Mouse (Mus musculus) kidney, embryonic 16.5 days (tissue): ENCODE data around the gene Olfr550. TPM values are rescaled to one million over a fixed set of nuclear protein-coding genes. Genes with fewer than 3 reads are reported as not detected.
"Not testable (repeated sequence)": the region's sequence is repeated elsewhere in the genome, so short reads cannot be mapped to it uniquely, and the experiment has no call there.

Source experiments
- ATAC-seq: fragments of 200-750 bp; cut with Nextera tagmentation; 2 replicates; pipeline ENCODE4 v1.8.0; 2017; ENCODE audit warnings: moderate TSS enrichment; ENCODE audit not compliant: low FRiP score, low TSS enrichment
- H3K27ac ChIP-seq: fragments of 300-500 bp; sonication (generic); 2 replicates; pipeline ENCODE4 v1.5.1; 2014; ENCODE audit warnings: low read length
- H3K27me3 ChIP-seq: fragments of 300-500 bp; sonication (generic); 2 replicates; pipeline ENCODE4 v1.6.1; 2014; ENCODE audit warnings: low read length, control low read depth, mixed read lengths; ENCODE audit not compliant: insufficient read depth
- H3K36me3 ChIP-seq: fragments of 300-500 bp; sonication (generic); 2 replicates; pipeline ENCODE4 v1.6.1; 2014; ENCODE audit warnings: low read length, control low read depth, mixed read lengths; ENCODE audit not compliant: insufficient read depth
- H3K4me1 ChIP-seq: fragments of 300-500 bp; sonication (generic); 2 replicates; pipeline ENCODE4 v1.6.1; 2014; ENCODE audit warnings: low read length, control low read depth, mixed read lengths; ENCODE audit not compliant: insufficient read depth
- H3K4me2 ChIP-seq: fragments of 300-500 bp; sonication (generic); replicated peaks from 2 replicates; pipeline ENCODE4 v1.6.1; 2014; ENCODE audit warnings: low read depth, low read length
- H3K4me3 ChIP-seq: fragments of 300-500 bp; sonication (generic); 2 replicates; pipeline ENCODE4 v1.5.1; 2014; ENCODE audit warnings: mild to moderate bottlenecking, low read length
- H3K9ac ChIP-seq: fragments of 300-500 bp; sonication (generic); replicated peaks from 2 replicates; pipeline ENCODE4 v1.6.1; 2014; ENCODE audit warnings: low read length
- H3K9me3 ChIP-seq: fragments of 300-500 bp; sonication (generic); 2 replicates; pipeline ENCODE4 v1.6.1; 2016; ENCODE audit warnings: low read length, control low read depth
- WGBS: fragments of 180-500 bp; shearing (Covaris S2); extraction: QIAGEN DNeasy Blood & Tissue Kit; methylation state at CpG from one replicate; pipeline ENCODE4 v1.1.7; 2014; 5-methylcytosine and 5-hydroxymethylcytosine counted together
- polyA plus RNA-seq: library from polyadenylated mRNA; unstranded; fragments of >200 nt; fragmentation: Nextera tagmentation; extraction: Ambion mirVana; gene quantifications from 2 replicates; pipeline ENCODE4 v1.2.1, GENCODE M21; 2015

The Olfr550 gene
- polyA plus RNA-seq, 1 experiment from 2014 or later: not detected

DNA sequence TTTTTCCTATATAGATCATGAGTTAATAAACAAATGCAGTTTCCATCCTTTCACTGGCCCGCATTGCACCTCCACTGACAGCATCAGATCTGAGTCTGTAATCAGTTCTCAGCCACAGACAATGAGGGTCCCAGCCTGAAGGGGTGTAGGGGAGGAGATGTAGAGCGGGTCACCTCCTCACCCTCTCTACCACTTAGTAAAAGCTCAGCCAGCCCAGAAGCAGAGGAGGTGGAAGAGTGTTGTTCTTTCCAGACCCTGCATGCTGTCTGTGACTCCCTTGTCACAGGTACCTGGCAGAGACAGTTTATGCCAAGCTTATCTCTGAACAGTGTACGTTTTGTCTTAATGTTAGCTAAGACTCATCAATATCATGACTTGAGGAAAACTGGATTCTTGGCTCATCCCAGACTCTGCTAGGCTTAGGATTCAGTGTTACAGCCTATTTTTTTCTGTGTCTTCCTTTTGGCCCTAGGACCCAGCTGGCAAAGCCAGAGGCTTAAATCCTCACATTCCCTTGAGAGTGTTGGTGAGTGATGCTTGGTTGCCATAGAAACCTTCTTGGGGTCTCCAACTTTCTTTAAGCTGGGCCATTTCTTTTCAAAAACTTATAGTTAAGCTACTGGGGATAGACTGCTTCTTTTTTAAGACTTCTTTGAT lies 2.1 kb downstream of the Olfr550 start:
- Histone ChIP-seq H3K27me3 (no peaks in the 10 kb centered on the region), H3K9ac (no peak overlapping the region), H3K4me1 (no peaks in the 10 kb centered on the region), H3K4me2 (no peak overlapping the region), H3K9me3 (no peaks in the 10 kb centered on the region), H3K36me3 (no peaks in the 10 kb centered on the region), H3K27ac (no peak overlapping the region), H3K4me3 (no peak overlapping the region)
- 89% methylated on average over 3 of the region's 3 CpGs for WGBS
- no peak for ATAC-seq

DNA sequence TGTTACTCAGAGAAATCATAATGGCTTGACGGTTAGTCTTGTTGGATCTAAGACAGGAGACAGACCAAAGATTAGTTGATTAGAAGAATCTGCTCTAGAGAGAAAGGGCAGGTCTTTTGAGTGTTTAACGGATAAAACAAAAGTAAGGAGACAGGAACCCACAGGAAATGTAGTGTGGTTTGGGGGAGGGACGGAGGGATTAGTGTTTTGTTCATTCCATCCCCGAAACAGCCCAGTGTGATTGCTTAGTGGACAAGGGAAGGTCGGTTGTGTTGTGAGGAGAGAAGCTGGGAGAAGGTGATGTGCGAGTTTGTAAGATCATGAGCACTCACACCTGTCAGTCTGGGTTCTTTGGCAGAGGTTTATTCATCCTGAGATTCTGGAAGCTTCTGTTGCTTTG lies 4.8 kb downstream of the Olfr550 start:
- no peak overlapping the region for H3K4me2 ChIP-seq
- no peaks in the 10 kb centered on the region for H3K36me3 ChIP-seq
- H3K9me3 ChIP-seq: no peaks in the 10 kb centered on the region
- no peak overlapping the region for H3K4me3 ChIP-seq
- no peaks in the 10 kb centered on the region for H3K27me3 ChIP-seq
- ATAC-seq: no peak
- 70% methylated on average over 6 of the region's 6 CpGs for WGBS
- no peak overlapping the region for H3K27ac ChIP-seq
- H3K4me1 ChIP-seq: no peaks in the 10 kb centered on the region
- no peak overlapping the region for H3K9ac ChIP-seq

DNA sequence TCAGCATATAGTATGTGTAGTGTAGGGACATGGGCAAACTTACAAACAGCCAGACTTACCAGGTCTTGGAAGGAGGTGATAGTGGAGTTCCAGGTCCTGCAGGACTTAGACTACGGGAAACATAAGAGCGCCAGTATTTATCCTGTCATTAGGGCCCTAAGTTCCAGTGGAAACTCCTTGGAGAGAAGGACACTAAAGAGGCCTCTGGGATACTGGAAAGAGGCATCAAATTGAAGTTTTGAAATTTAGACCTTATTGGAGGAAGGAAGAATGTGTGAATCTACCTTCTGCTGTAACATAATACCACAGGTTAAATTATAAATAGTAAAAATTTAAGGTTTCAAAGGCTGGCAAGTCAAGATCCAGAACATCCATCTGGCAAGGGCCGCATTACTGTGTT lies 20.5 kb downstream of the Olfr550 start, which contains the start of gene Olfr551:
TSS of gene Olfr551 (minus strand) at position 101 of the 400 bp plus-strand sequence.
- H3K27me3 ChIP-seq: no peaks in the 10 kb centered on the region
- no peaks in the 10 kb centered on the region for H3K36me3 ChIP-seq
- H3K4me2 ChIP-seq: no peak within 1 kb of the TSS
- H3K9me3 ChIP-seq: no peaks in the 10 kb centered on the region
- H3K27ac ChIP-seq: no peak within 1 kb of the TSS
- no peak within 1 kb of the TSS for H3K4me3 ChIP-seq
- H3K9ac ChIP-seq: no peak within 1 kb of the TSS
- no peaks in the 10 kb centered on the region for H3K4me1 ChIP-seq
- WGBS: 90% methylated on average over 3 of the region's 3 CpGs
- ATAC-seq: no peak

DNA sequence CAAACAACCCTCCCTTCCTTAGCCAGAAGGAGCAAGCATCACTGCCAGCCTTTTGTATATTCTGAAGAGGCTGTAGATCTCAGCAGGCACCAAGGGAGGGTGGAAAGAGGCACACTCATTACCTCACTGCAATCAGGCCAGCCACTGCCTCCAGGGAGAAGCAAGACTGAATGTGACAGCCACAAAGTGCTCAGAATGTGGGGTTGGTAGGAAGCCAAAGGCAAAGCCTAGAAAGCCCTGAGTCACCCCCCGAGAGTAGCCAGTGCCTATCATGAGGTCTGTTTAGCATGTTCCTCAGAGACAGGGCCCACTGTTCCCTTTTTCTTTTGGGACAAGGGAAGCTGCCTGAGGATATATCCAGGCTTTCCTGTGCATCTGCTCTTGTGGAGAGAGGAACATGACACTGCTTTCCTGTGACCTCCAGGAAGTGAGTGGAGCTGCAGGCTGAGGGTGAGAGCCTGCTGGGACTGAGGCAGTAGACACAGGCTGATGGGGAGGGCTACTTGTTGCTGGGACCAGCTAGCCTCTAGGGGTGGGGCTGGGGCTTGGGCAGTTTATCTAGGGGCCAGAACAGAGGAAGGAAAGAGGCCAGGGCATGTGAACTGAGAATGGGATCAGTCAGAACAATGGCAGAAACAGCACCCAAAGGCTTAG lies 26.3 kb downstream of the Olfr550 start, which contains the start of gene Olfr552:
TSS of gene Olfr552 (plus strand) at position 393 of the 654 bp plus-strand sequence.
- H3K36me3 ChIP-seq: no peaks in the 10 kb centered on the region
- H3K4me1 ChIP-seq: no peaks in the 10 kb centered on the region
- H3K27ac ChIP-seq: no peak within 1 kb of the TSS
- no peaks in the 10 kb centered on the region for H3K9me3 ChIP-seq
- no peak within 1 kb of the TSS for H3K9ac ChIP-seq
- 0 out of 2 replicates have a peak, but pooled peaks have one; percentile 15 for ATAC-seq
- WGBS: 61% methylated on average over 1 of the region's 1 CpGs
- H3K27me3 ChIP-seq: no peaks in the 10 kb centered on the region
- no peak within 1 kb of the TSS for H3K4me3 ChIP-seq
- H3K4me2 ChIP-seq: no peak within 1 kb of the TSS

DNA sequence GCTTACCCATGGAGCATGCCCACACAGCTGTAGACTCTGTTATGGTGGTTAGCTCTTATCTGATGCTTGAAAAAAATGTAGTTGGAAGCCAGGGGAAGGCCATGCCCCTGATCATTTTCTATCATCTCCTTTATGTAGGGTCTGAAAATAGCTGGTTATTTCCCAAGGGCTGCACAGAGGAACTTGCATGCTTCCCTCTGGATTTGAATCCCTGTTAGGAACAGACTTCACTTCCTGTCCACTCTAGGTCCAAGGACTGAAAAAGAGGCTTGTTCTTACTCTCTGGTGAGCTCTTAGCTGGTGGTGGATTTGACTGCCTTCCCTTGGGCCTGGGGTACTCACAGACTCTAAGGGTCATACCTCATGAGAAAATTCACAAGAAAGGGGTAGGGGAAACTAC lies 46.9 kb downstream of the Olfr550 start, which contains the start of gene Olfr553:
TSS of gene Olfr553 (minus strand) at position 101 of the 400 bp plus-strand sequence.
- Histone ChIP-seq H3K4me3 (no peak within 1 kb of the TSS), H3K36me3 (no peaks in the 10 kb centered on the region), H3K27me3 (no peaks in the 10 kb centered on the region), H3K9me3 (no peaks in the 10 kb centered on the region), H3K4me1 (no peaks in the 10 kb centered on the region), H3K4me2 (no peak within 1 kb of the TSS), H3K27ac (no peak within 1 kb of the TSS), H3K9ac (no peak within 1 kb of the TSS)
- ATAC-seq: no peak

DNA sequence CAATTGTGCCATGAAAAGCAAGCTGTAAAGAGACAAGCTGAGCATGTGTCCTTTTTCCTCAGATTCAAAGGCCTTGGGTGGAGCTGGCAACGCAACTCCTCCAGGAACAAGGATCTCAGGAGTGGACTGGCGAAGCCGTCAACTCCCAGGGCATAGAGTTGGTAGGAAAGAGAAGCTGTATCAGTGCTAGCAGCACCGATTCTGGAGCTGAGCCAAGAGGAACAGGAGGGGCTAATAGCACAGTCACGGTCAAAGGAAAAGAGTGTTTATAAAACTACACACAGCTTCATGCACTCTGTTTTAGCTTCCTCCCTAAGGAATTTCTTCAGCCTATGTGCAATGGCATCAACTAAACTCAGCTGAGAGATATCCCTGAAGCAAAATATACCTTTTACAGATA lies 48.4 kb downstream of the Olfr550 start:
- Histone ChIP-seq H3K36me3 (no peaks in the 10 kb centered on the region), H3K4me2 (no peak overlapping the region), H3K9ac (no peak overlapping the region), H3K27ac (no peak overlapping the region), H3K27me3 (no peaks in the 10 kb centered on the region), H3K4me1 (no peaks in the 10 kb centered on the region), H3K9me3 (no peaks in the 10 kb centered on the region), H3K4me3 (no peak overlapping the region)
- 62% methylated on average over 5 of the region's 5 CpGs for WGBS
- no peak for ATAC-seq

DNA sequence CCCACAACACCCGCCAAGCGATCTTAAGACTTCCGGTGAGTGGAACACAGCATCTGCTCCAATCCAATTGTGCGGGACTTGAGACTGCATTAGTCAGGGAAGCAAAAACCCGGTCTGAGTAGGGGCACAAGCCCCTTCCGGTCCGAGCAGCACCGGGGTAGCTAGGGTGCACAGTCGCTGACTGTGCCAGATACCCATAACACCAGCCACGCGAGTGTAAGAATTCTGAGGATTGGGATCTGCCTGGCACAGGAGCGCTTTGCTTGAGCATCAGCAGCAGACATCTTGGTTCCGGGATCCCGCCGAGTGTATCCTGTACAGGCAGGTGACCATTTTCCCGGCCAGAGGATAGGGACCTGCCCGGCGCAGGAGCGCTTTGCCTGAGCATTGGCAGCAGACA lies 49.1 kb downstream of the Olfr550 start:
- H3K4me2 ChIP-seq, H3K27me3 ChIP-seq, H3K4me1 ChIP-seq, H3K9me3 ChIP-seq, H3K27ac ChIP-seq, H3K36me3 ChIP-seq, ATAC-seq, H3K9ac ChIP-seq, H3K4me3 ChIP-seq: not testable (repeated sequence)
- WGBS: 91% methylated on average over 15 of the region's 19 CpGs

Other genes with a start within 250 kb of the Olfr550 start
- 169 and 181 TPM in 2 replicates for gene Rrm1, start 129.7 kb upstream of the Olfr550 start, polyA plus RNA-seq
- 0.41 and 0.51 TPM in 2 replicates for gene Olfr543, start 89.8 kb upstream of the Olfr550 start, polyA plus RNA-seq
- 0.18 TPM in 1 of 2 replicates, not detected in the other for gene Olfr544, start 83.1 kb upstream of the Olfr550 start, polyA plus RNA-seq
- 0.08 TPM in 1 of 2 replicates, not detected in the other for gene Olfr545, start 71.9 kb upstream of the Olfr550 start, polyA plus RNA-seq
- gene Olfr547, start 36.7 kb upstream of the Olfr550 start, polyA plus RNA-seq: not detected in 2 replicates
- gene Olfr548-ps1, start 30.5 kb upstream of the Olfr550 start, polyA plus RNA-seq: not detected in 2 replicates
- not detected in 2 replicates for gene Olfr549, start 21.6 kb upstream of the Olfr550 start, polyA plus RNA-seq
- 0.42 and 0.77 TPM in 2 replicates for gene Trim21, start 6.0 kb upstream of the Olfr550 start, polyA plus RNA-seq
- gene Olfr551, start 20.4 kb downstream of the Olfr550 start, polyA plus RNA-seq: not detected in 2 replicates
- not detected in 2 replicates for gene Olfr552, start 26.3 kb downstream of the Olfr550 start, polyA plus RNA-seq
- not detected in 2 replicates for gene Olfr553, start 46.8 kb downstream of the Olfr550 start, polyA plus RNA-seq
- not detected in 2 replicates for gene Olfr554, start 67.0 kb downstream of the Olfr550 start, polyA plus RNA-seq
- not detected in 2 replicates for gene Olfr555, start 87.4 kb downstream of the Olfr550 start, polyA plus RNA-seq
- not detected in 2 replicates for gene Olfr556, start 93.5 kb downstream of the Olfr550 start, polyA plus RNA-seq
- 14.2 and 14.6 TPM in 2 replicates for gene Trim68, start 115.9 kb downstream of the Olfr550 start, polyA plus RNA-seq
- gene Olfr557, start 124.5 kb downstream of the Olfr550 start, polyA plus RNA-seq: not detected in 2 replicates
- 0.92 and 1.1 TPM in 2 replicates for gene Olfr558, start 130.8 kb downstream of the Olfr550 start, polyA plus RNA-seq
- gene Olfr33, start 147.6 kb downstream of the Olfr550 start, polyA plus RNA-seq: not detected in 2 replicates
- gene Olfr559, start 156.0 kb downstream of the Olfr550 start, polyA plus RNA-seq: not detected in 2 replicates
- not detected in 2 replicates for gene Olfr560, start 187.9 kb downstream of the Olfr550 start, polyA plus RNA-seq
- 0.58 and 0.89 TPM in 2 replicates for gene Olfr78, start 188.0 kb downstream of the Olfr550 start, polyA plus RNA-seq
- not detected in 2 replicates for gene Olfr561, start 199.8 kb downstream of the Olfr550 start, polyA plus RNA-seq
- gene Olfr564, start 232.0 kb downstream of the Olfr550 start, polyA plus RNA-seq: not detected in 2 replicates